Mouse (Mus musculus) kidney, adult 2 months (tissue): ENCODE measurements around the gene Pou6f1. TPM values are rescaled to one million over a fixed set of nuclear protein-coding genes. Genes with fewer than 3 reads are reported as not detected.

Source experiments
- DNase-seq: peaks from one replicate; pipeline ENCODE4 v3.0.0; 2021
- H3K27ac ChIP-seq: fragments of 200-500 bp; 2 replicates; pipeline ENCODE4 v1.5.1; 2012; ENCODE audit warnings: low read depth, low read length, control low read depth, inconsistent platforms; ENCODE audit not compliant: insufficient read depth
- H3K27me3 ChIP-seq: fragments of 200-500 bp; replicated peaks from 2 replicates; pipeline ENCODE4 v1.6.1; 2012; ENCODE audit warnings: mild to moderate bottlenecking, moderate library complexity, low read length, inconsistent platforms; ENCODE audit not compliant: control insufficient read depth, insufficient read depth
- H3K36me3 ChIP-seq: fragments of 200-500 bp; 2 replicates; pipeline ENCODE4 v1.6.1; 2012; ENCODE audit warnings: mild to moderate bottlenecking, moderate library complexity, low read length, inconsistent platforms; ENCODE audit not compliant: control insufficient read depth, insufficient read depth
- H3K4me1 ChIP-seq: fragments of 200-500 bp; 2 replicates; pipeline ENCODE4 v1.6.1; 2011; ENCODE audit warnings: low read length; ENCODE audit not compliant: control insufficient read depth, insufficient read depth
- H3K4me3 ChIP-seq: fragments of 200-500 bp; 2 replicates; pipeline ENCODE4 v1.5.1; 2011; ENCODE audit warnings: mild to moderate bottlenecking, low read depth, low read length, control low read depth; ENCODE audit not compliant: insufficient read depth
- CTCF ChIP-seq: fragments of 200-500 bp; conservative IDR thresholded peaks from 2 replicates; pipeline ENCODE4 v1.5.1; 2011; ENCODE audit warnings: low read depth, mild to moderate bottlenecking, control low read depth, low read length, moderate library complexity, mixed read lengths; ENCODE audit not compliant: insufficient read depth, insufficient read length
- POLR2A ChIP-seq: fragments of 200-500 bp; IDR thresholded peaks from one replicate; pipeline ENCODE4 v1.6.1; 2011; ENCODE audit warnings: low read depth, low read length, control low read depth
- WGBS: fragments of 180-500 bp; shearing (Covaris S2); methylation state at CpG from one replicate; pipeline ENCODE4 v1.1.7; 2018; 5-methylcytosine and 5-hydroxymethylcytosine counted together
- polyA plus RNA-seq: library from polyadenylated mRNA; depleted of rRNA; stranded (reverse); fragments of >200 nt; gene quantifications from 2 replicates; pipeline ENCODE4 v1.2.3, GENCODE M21; 2012

Gene Pou6f1
- polyA plus RNA-seq, 1 experiment = 28.5 TPM

DNA sequence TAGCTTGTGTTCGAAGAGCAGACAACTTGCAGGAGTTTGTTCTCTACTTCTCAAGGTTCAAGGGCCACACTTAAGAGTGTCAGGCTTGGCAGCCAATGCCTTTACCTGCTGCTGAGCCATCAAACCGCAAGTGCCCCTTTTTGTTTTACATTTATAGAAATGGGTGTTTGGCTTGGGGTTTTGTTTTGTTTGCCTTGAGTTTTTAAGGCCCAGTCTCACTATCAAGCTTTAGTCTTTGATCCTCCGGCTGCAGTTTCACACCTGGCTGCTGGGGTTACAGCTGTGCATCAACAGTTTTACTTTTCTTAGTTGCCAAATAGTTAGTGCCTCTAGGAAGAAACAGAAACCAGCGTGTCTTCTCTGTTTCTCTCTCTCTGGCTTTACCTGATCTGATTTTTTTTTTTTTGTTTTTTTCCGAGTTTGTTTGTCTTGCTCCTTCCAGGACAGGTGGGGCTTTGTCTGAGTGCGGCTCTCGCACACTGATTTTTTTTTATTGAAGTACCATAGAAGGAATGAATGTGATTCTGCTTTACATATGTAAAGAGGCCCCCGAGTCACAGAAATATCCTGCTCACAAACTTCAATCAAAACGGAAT lies 1.4 kb downstream of the Pou6f1 start:
- DNase-seq = peak; percentile 66
- Histone ChIP-seq H3K4me3 (peak overlapping the region; percentile 67), H3K36me3 (no peaks in the 10 kb centered on the region), H3K4me1 (peaks cover 20% of the 10 kb centered on the region), H3K27ac (peak overlapping the region; percentile 88), H3K27me3 (no peaks in the 10 kb centered on the region)
- 25% methylated on average over 9 of the region's 9 CpGs for WGBS
- TF ChIP-seq POLR2A (no peak), CTCF (no peak)

DNA sequence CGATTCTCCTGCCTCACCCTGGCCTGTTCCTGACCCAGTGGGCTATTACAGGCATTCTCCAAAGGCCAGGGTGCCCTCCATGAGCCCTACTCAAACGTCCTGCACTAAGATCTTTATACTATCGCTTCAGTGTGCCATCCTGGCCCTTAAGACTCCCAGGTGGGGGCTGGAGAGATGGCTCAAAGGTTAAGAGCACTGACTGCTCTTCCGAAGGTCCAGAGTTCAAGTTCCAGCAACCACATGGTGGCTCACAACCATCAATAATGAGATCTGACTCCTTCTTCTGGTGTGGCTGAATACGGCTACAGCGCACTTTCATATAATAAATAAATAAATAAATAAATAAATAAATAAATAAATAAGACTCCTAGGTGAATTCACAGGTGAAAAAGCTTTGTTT lies 7.0 kb downstream of the Pou6f1 start:
- DNase-seq = peak; percentile 68
- Histone ChIP-seq H3K36me3 (no peaks in the 10 kb centered on the region), H3K4me3 (no peak overlapping the region), H3K4me1 (peaks cover 15% of the 10 kb centered on the region), H3K27me3 (no peaks in the 10 kb centered on the region), H3K27ac (peak overlapping the region; percentile 81)
- TF ChIP-seq CTCF (no peak), POLR2A (no peak)
- 57% methylated on average over 6 of the region's 6 CpGs for WGBS

DNA sequence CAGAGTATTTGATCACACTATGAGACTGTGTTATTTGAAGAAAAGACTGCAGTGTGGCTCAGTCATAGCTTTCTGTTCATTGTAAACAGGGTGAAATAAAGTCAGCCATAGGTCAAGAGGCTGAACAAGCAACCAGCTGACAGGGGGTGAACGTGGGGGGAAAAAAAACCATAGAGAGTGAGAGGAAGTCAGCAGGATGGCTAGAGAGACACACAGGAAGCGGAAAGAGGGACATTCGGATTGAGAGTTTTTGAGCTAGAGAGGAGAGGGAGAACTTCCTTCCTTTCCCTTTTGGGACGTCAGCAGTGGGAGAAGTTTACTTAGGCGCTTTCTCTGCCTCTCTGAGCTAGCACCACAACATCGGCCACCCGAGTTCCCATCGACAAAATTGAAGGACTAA lies 9.3 kb downstream of the Pou6f1 start:
- DNase-seq = peak; percentile 37
- peaks cover 28% of the 10 kb centered on the region for H3K4me1 ChIP-seq
- WGBS = 78% methylated on average over 8 of the region's 8 CpGs
- H3K27me3 ChIP-seq = no peaks in the 10 kb centered on the region
- H3K27ac ChIP-seq = no peak overlapping the region
- H3K36me3 ChIP-seq = peaks cover 7% of the 10 kb centered on the region
- no peak for TF ChIP-seq CTCF
- TF ChIP-seq POLR2A = no peak
- no peak overlapping the region for H3K4me3 ChIP-seq

DNA sequence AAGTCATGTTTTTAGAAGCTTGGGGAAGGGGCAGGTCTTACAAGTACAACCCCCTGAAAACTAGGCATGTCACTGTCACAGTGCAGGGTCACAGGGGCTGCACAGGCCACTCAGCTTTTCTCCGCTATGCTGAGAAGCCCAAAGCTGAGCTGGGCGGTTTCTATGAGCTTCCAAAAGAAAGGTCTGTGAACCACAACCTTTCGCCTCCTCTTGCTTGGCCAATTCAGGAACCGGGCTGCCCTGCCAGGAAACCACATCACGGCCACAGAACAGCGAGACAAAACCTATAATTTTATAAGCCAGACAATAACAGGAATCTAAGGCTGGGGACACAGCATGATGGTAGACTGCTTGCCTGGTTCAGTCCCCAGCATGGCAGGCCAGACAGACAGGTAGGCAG lies 11.5 kb downstream of the Pou6f1 start:
- Histone ChIP-seq H3K27me3 (no peaks in the 10 kb centered on the region), H3K4me1 (peaks cover 28% of the 10 kb centered on the region), H3K27ac (peak overlapping the region; percentile 97), H3K4me3 (no peak overlapping the region), H3K36me3 (peaks cover 7% of the 10 kb centered on the region)
- 59% methylated on average over 6 of the region's 6 CpGs for WGBS
- no peak for TF ChIP-seq POLR2A
- TF ChIP-seq CTCF = no peak
- peak; percentile 62 for DNase-seq

- H3K27ac ChIP-seq = peak overlapping the region; percentile 97
- H3K36me3 ChIP-seq = peaks cover 7% of the 10 kb centered on the region
- peaks cover 22% of the 10 kb centered on the region for H3K4me1 ChIP-seq
Observed at GRCm38 (mm10) chr15:100587166-100587565, 12.6 kb downstream of the Pou6f1 start.

GRCm38 (mm10) chr15:100585931-100586330 lies 13.9 kb downstream of the Pou6f1 start:
- Histone ChIP-seq H3K4me3 (no peak overlapping the region), H3K27me3 (no peaks in the 10 kb centered on the region), H3K27ac (no peak overlapping the region), H3K36me3 (peaks cover 7% of the 10 kb centered on the region), H3K4me1 (peaks cover 20% of the 10 kb centered on the region)
- WGBS = 95% methylated on average over 16 of the region's 16 CpGs
- TF ChIP-seq CTCF = no peak
- TF ChIP-seq POLR2A = no peak
- no peak for DNase-seq

More at GRCm38 (mm10) chr15:100587166-100587565, 12.6 kb downstream of the Pou6f1 start:
- no peak for TF ChIP-seq CTCF
- TF ChIP-seq POLR2A = no peak
- 48% methylated on average over 4 of the region's 4 CpGs for WGBS
- peak; percentile 92 for DNase-seq
- Histone ChIP-seq H3K4me3 (no peak overlapping the region), H3K27me3 (no peaks in the 10 kb centered on the region)

GRCm38 (mm10) chr15:100580108-100580507 lies 19.7 kb downstream of the Pou6f1 start:
- H3K4me3 ChIP-seq = no peak overlapping the region
- TF ChIP-seq CTCF (no peak), POLR2A (no peak)
- no peaks in the 10 kb centered on the region; the same call in 1 of the 2 replicates for H3K36me3 ChIP-seq
- no peaks in the 10 kb centered on the region for H3K27me3 ChIP-seq
- WGBS = 89% methylated on average over 10 of the region's 10 CpGs
- no peak overlapping the region for H3K27ac ChIP-seq
- H3K4me1 ChIP-seq = peaks cover 9% of the 10 kb centered on the region
- no peak for DNase-seq
